Mouse (Mus musculus) stomach, embryonic 14.5 days (tissue): Measurements from ENCODE around the gene Mtr. TPM values are rescaled to one million over a fixed set of nuclear protein-coding genes. Genes with fewer than 3 reads are reported as not detected.

Experiments used
- ATAC-seq: fragments of 200-750 bp; cut with Nextera tagmentation; 2 replicates; pipeline ENCODE4 v1.8.0; 2017; ENCODE audit warnings: low read depth, moderate TSS enrichment; ENCODE audit not compliant: insufficient number of reproducible peaks, insufficient read depth, low FRiP score
- H3K27ac ChIP-seq: fragments of 300-500 bp; sonication (generic); 2 replicates; pipeline ENCODE4 v1.5.1; 2014; ENCODE audit warnings: mild to moderate bottlenecking, low read length, moderate library complexity, mixed read lengths
- H3K27me3 ChIP-seq: fragments of 300-500 bp; sonication (generic); 2 replicates; pipeline ENCODE4 v1.6.1; 2014; ENCODE audit warnings: low read length, control low read depth, mixed read lengths; ENCODE audit not compliant: control insufficient read depth, insufficient read depth
- H3K36me3 ChIP-seq: fragments of 300-500 bp; sonication (generic); 2 replicates; pipeline ENCODE4 v1.6.1; 2014; ENCODE audit warnings: mild to moderate bottlenecking, control low read depth, low read length, moderate library complexity, mixed read lengths; ENCODE audit not compliant: control insufficient read depth, insufficient read depth
- H3K4me1 ChIP-seq: fragments of 300-500 bp; sonication (generic); 2 replicates; pipeline ENCODE4 v1.6.1; 2014; ENCODE audit warnings: low read length, control low read depth, mixed read lengths; ENCODE audit not compliant: control insufficient read depth, insufficient read depth
- H3K4me2 ChIP-seq: fragments of 300-500 bp; sonication (generic); replicated peaks from 2 replicates; pipeline ENCODE4 v1.6.1; 2014; ENCODE audit warnings: low read depth, low read length, control low read depth
- H3K4me3 ChIP-seq: fragments of 300-500 bp; sonication (generic); 2 replicates; pipeline ENCODE4 v1.5.1; 2014; ENCODE audit warnings: low read depth, low read length, control low read depth
- H3K9ac ChIP-seq: fragments of 300-500 bp; sonication (generic); replicated peaks from 2 replicates; pipeline ENCODE4 v1.6.1; 2014; ENCODE audit warnings: low read depth, mild to moderate bottlenecking, control low read depth, low read length, moderate library complexity, mixed read lengths
- H3K9me3 ChIP-seq: fragments of 300-500 bp; sonication (generic); 2 replicates; pipeline ENCODE4 v1.6.1; 2016; ENCODE audit warnings: low read depth, low read length, control low read depth; ENCODE audit not compliant: control insufficient read depth
- WGBS: fragments of 180-500 bp; shearing (Covaris S2); extraction: QIAGEN DNeasy Blood & Tissue Kit; methylation state at CpG from one replicate; pipeline ENCODE4 v1.1.7; 2014; 5-methylcytosine and 5-hydroxymethylcytosine counted together
- polyA plus RNA-seq: library from polyadenylated mRNA; unstranded; fragments of >200 nt; fragmentation: Nextera tagmentation; extraction: Ambion mirVana; gene quantifications from 2 replicates; pipeline ENCODE4 v1.2.1, GENCODE M21; 2014

Mtr gene
- polyA plus RNA-seq, 1 experiment from 2014 or later = 17.4 TPM

GRCm38 (mm10) chr13:12194942-12195662 lies 62.8 kb downstream of the Mtr start:
- H3K9me3 ChIP-seq = no peaks in the 10 kb centered on the region
- H3K4me3 ChIP-seq = no peak overlapping the region
- no peak overlapping the region for H3K9ac ChIP-seq
- no peak for ATAC-seq
- H3K4me2 ChIP-seq = no peak overlapping the region
- WGBS = 71% methylated on average over 12 of the region's 12 CpGs
- peaks cover 36% of the 10 kb centered on the region for H3K36me3 ChIP-seq
- H3K27ac ChIP-seq = no peak overlapping the region
- no peaks in the 10 kb centered on the region for H3K4me1 ChIP-seq
- no peaks in the 10 kb centered on the region for H3K27me3 ChIP-seq

- Histone ChIP-seq H3K9me3 (no peaks in the 10 kb centered on the region), H3K4me1 (no peaks in the 10 kb centered on the region), H3K27ac (no peak overlapping the region), H3K9ac (no peak overlapping the region), H3K36me3 (peaks cover 26% of the 10 kb centered on the region), H3K4me3 (no peak overlapping the region), H3K4me2 (no peak overlapping the region), H3K27me3 (no peaks in the 10 kb centered on the region)
- WGBS = 96% methylated on average over 11 of the region's 11 CpGs
- ATAC-seq = no peak
Measured at GRCm38 (mm10) chr13:12189219-12189618, 68.7 kb downstream of the Mtr start.

- Histone ChIP-seq H3K27ac (no peak overlapping the region), H3K36me3 (peaks cover 23% of the 10 kb centered on the region), H3K4me3 (no peak overlapping the region), H3K9me3 (no peaks in the 10 kb centered on the region), H3K9ac (no peak overlapping the region), H3K4me1 (no peaks in the 10 kb centered on the region), H3K27me3 (no peaks in the 10 kb centered on the region), H3K4me2 (no peak overlapping the region)
- ATAC-seq = no peak
- 88% methylated on average over 11 of the region's 11 CpGs for WGBS
Measured at GRCm38 (mm10) chr13:12188804-12189203, 69.1 kb downstream of the Mtr start.

GRCm38 (mm10) chr13:12179481-12179880 lies 78.4 kb downstream of the Mtr start:
- Histone ChIP-seq H3K4me1 (no peaks in the 10 kb centered on the region), H3K4me2 (no peak overlapping the region), H3K36me3 (no peaks in the 10 kb centered on the region), H3K27ac (no peak overlapping the region), H3K4me3 (no peak overlapping the region), H3K9ac (no peak overlapping the region), H3K9me3 (no peaks in the 10 kb centered on the region), H3K27me3 (no peaks in the 10 kb centered on the region)
- 67% methylated on average over 8 of the region's 8 CpGs for WGBS
- no peak for ATAC-seq

- no peak for ATAC-seq
- Histone ChIP-seq H3K36me3 (no peaks in the 10 kb centered on the region), H3K9ac (no peak overlapping the region), H3K4me2 (no peak overlapping the region), H3K9me3 (no peaks in the 10 kb centered on the region), H3K4me3 (no peak overlapping the region), H3K27me3 (no peaks in the 10 kb centered on the region), H3K27ac (no peak overlapping the region), H3K4me1 (no peaks in the 10 kb centered on the region)
- WGBS = 31% methylated on average over 3 of the region's 3 CpGs
Measured at GRCm38 (mm10) chr13:12176761-12177160, 81.2 kb downstream of the Mtr start.

- WGBS = 34% methylated on average over 16 of the region's 16 CpGs
- no peak overlapping the region for H3K27ac ChIP-seq
- H3K4me1 ChIP-seq = no peaks in the 10 kb centered on the region
- no peak for ATAC-seq
- H3K9me3 ChIP-seq = no peaks in the 10 kb centered on the region
- H3K4me2 ChIP-seq = no peak overlapping the region
- H3K4me3 ChIP-seq = no peak overlapping the region
- no peaks in the 10 kb centered on the region for H3K36me3 ChIP-seq
- H3K9ac ChIP-seq = no peak overlapping the region
- H3K27me3 ChIP-seq = no peaks in the 10 kb centered on the region
Measured at GRCm38 (mm10) chr13:12175988-12176736, 81.8 kb downstream of the Mtr start.

GRCm38 (mm10) chr13:12167276-12167675 lies 90.6 kb downstream of the Mtr start:
- WGBS = 83% methylated on average over 9 of the region's 9 CpGs
- ATAC-seq = no peak
- H3K27ac ChIP-seq = no peak overlapping the region

GRCm38 (mm10) chr13:12166386-12166785 lies 91.5 kb downstream of the Mtr start:
- WGBS = 18% methylated on average over 6 of the region's 6 CpGs
- Histone ChIP-seq H3K4me2 (no peak overlapping the region), H3K36me3 (no peaks in the 10 kb centered on the region), H3K9ac (no peak overlapping the region), H3K4me1 (0 out of 2 replicates have a peak, but pooled peaks cover 3% of the 10 kb centered on the region), H3K27me3 (no peaks in the 10 kb centered on the region), H3K9me3 (no peaks in the 10 kb centered on the region), H3K4me3 (no peak overlapping the region), H3K27ac (no peak overlapping the region)
- no peak for ATAC-seq

More at GRCm38 (mm10) chr13:12167276-12167675, 90.6 kb downstream of the Mtr start:
- Histone ChIP-seq H3K9me3 (no peaks in the 10 kb centered on the region), H3K36me3 (no peaks in the 10 kb centered on the region), H3K4me1 (0 out of 2 replicates have a peak, but pooled peaks cover 3% of the 10 kb centered on the region), H3K4me3 (no peak overlapping the region), H3K4me2 (no peak overlapping the region), H3K9ac (no peak overlapping the region), H3K27me3 (no peaks in the 10 kb centered on the region)
